Mouse (Mus musculus): ENCODE measurements around the gene Pla2g4d.
"Not testable (repeated sequence)": the region's sequence is repeated elsewhere in the genome, so short reads cannot be mapped to it uniquely, and the experiment has no call there.

The Pla2g4d gene

GRCm38 (mm10) chr2:120256259-120256658 lies 32.7 kb downstream of the Pla2g4d start:
- no peak for DNase-seq

GRCm38 (mm10) chr2:120252644-120253043 lies 36.4 kb downstream of the Pla2g4d start:
- DNase-seq, result no peak

GRCm38 (mm10) chr2:120245421-120246016 lies 43.5 kb downstream of the Pla2g4d start:
- DNase-seq, result no peak

GRCm38 (mm10) chr2:120244679-120245420 lies 44.1 kb downstream of the Pla2g4d start, which contains the start of gene Pla2g4e:
Gene Pla2g4e (minus strand): TSS chr2:120245335.
- DNase-seq, result no peak

- DNase-seq, result no peak
These were observed 45.0 kb downstream of the Pla2g4d start for GRCm38 (mm10) chr2:120243995-120244394.

- DNase-seq, result no peak
These were observed 46.1 kb downstream of the Pla2g4d start for GRCm38 (mm10) chr2:120242791-120243467.

GRCm38 (mm10) chr2:120238733-120239132 lies 50.3 kb downstream of the Pla2g4d start:
- DNase-seq, result not testable (repeated sequence)

- DNase-seq, result no peak
These were observed 51.2 kb downstream of the Pla2g4d start for GRCm38 (mm10) chr2:120237784-120238183.

- no peak for DNase-seq
These were observed 52.9 kb downstream of the Pla2g4d start for GRCm38 (mm10) chr2:120235947-120236640.

- DNase-seq, result no peak
These were observed 53.6 kb downstream of the Pla2g4d start for GRCm38 (mm10) chr2:120235381-120235780.

GRCm38 (mm10) chr2:120231642-120232041 lies 57.4 kb downstream of the Pla2g4d start:
- DNase-seq, result no peak
